Mouse (Mus musculus): Measurements from ENCODE around the gene Tead3. TPM values are rescaled to one million over a fixed set of nuclear protein-coding genes. Genes with fewer than 3 reads are reported as not detected.

The Tead3 gene
- polyA plus RNA-seq, 1 experiment from 2014 or later: 5.8 TPM

- ATAC-seq: no peak
- Histone ChIP-seq H3K9ac (ENCODE audit: low read depth, low read length) (peak overlapping the region; percentile 81), H3K36me3 (ENCODE audit: control insufficient read depth, insufficient read depth) (no peaks in the 10 kb centered on the region), H3K27me3 (replicated peaks; ENCODE audit: control insufficient read depth, insufficient read depth, low read length) (no peaks in the 10 kb centered on the region), H3K27ac (ENCODE audit: low read depth, low read length) (peak overlapping the region; percentile 99), H3K9me3 (ENCODE audit: control insufficient read depth) (no peaks in the 10 kb centered on the region), H3K4me2 (replicated peaks; ENCODE audit: low read depth) (peak overlapping the region; percentile 83), H3K4me1 (replicated peaks; ENCODE audit: control insufficient read depth, insufficient read depth, low read length) (peaks cover 8% of the 10 kb centered on the region), H3K4me3 (ENCODE audit: low read depth, low read length) (peak overlapping the region; percentile 81)
- WGBS: 1% methylated on average over 29 of the region's 29 CpGs
- TF ChIP-seq CTCF (IDR thresholded peaks at IDR 0.05; ENCODE audit: low read depth): no peak
Observed at GRCm38 (mm10) chr17:28351353-28351890, 805 bp upstream of the Tead3 start.

GRCm38 (mm10) chr17:28349901-28350465 is 634 bp downstream of the Tead3 start:
- 1% methylated on average over 43 of the region's 54 CpGs for WGBS
- Histone ChIP-seq H3K36me3 (ENCODE audit: control insufficient read depth, insufficient read depth) (no peaks in the 10 kb centered on the region), H3K27me3 (replicated peaks; ENCODE audit: control insufficient read depth, insufficient read depth, low read length) (no peaks in the 10 kb centered on the region), H3K4me2 (replicated peaks; ENCODE audit: low read depth) (peak overlapping the region; percentile 83), H3K4me3 (ENCODE audit: low read depth, low read length) (peak overlapping the region; percentile 81), H3K9me3 (ENCODE audit: control insufficient read depth) (no peaks in the 10 kb centered on the region), H3K9ac (ENCODE audit: low read depth, low read length) (peak overlapping the region; percentile 81), H3K4me1 (replicated peaks; ENCODE audit: control insufficient read depth, insufficient read depth, low read length) (peaks cover 19% of the 10 kb centered on the region), H3K27ac (ENCODE audit: low read depth, low read length) (peak overlapping the region; percentile 99)
- peak; percentile 81 for ATAC-seq
- no peak for TF ChIP-seq CTCF (IDR thresholded peaks at IDR 0.05; ENCODE audit: low read depth)

GRCm38 (mm10) chr17:28349264-28349880 is 1.2 kb downstream of the Tead3 start:
- no peak for TF ChIP-seq CTCF (IDR thresholded peaks at IDR 0.05; ENCODE audit: low read depth)
- Histone ChIP-seq H3K9me3 (ENCODE audit: control insufficient read depth) (no peaks in the 10 kb centered on the region), H3K27ac (ENCODE audit: low read depth, low read length) (peak overlapping the region; percentile 99), H3K4me2 (replicated peaks; ENCODE audit: low read depth) (peak overlapping the region; percentile 83), H3K27me3 (replicated peaks; ENCODE audit: control insufficient read depth, insufficient read depth, low read length) (no peaks in the 10 kb centered on the region), H3K9ac (ENCODE audit: low read depth, low read length) (peak overlapping the region; percentile 81), H3K36me3 (ENCODE audit: control insufficient read depth, insufficient read depth) (no peaks in the 10 kb centered on the region), H3K4me1 (replicated peaks; ENCODE audit: control insufficient read depth, insufficient read depth, low read length) (peaks cover 21% of the 10 kb centered on the region), H3K4me3 (ENCODE audit: low read depth, low read length) (peak overlapping the region; percentile 81)
- ATAC-seq: no peak
- 8% methylated on average over 12 of the region's 13 CpGs for WGBS

- H3K4me2 ChIP-seq (replicated peaks; ENCODE audit: low read depth): peak overlapping the region; percentile 83
- peaks cover 21% of the 10 kb centered on the region for H3K4me1 ChIP-seq (replicated peaks; ENCODE audit: control insufficient read depth, insufficient read depth, low read length)
- H3K36me3 ChIP-seq (ENCODE audit: control insufficient read depth, insufficient read depth): no peaks in the 10 kb centered on the region
Observed at GRCm38 (mm10) chr17:28348211-28348610, 2.4 kb downstream of the Tead3 start.

GRCm38 (mm10) chr17:28347327-28347726 is 3.3 kb downstream of the Tead3 start:
- WGBS: 73% methylated on average over 10 of the region's 10 CpGs
- TF ChIP-seq CTCF (IDR thresholded peaks at IDR 0.05; ENCODE audit: low read depth): no peak
- Histone ChIP-seq H3K27me3 (replicated peaks; ENCODE audit: control insufficient read depth, insufficient read depth, low read length) (no peaks in the 10 kb centered on the region), H3K4me1 (replicated peaks; ENCODE audit: control insufficient read depth, insufficient read depth, low read length) (peaks cover 21% of the 10 kb centered on the region), H3K27ac (ENCODE audit: low read depth, low read length) (no peak overlapping the region), H3K4me2 (replicated peaks; ENCODE audit: low read depth) (no peak overlapping the region), H3K9ac (ENCODE audit: low read depth, low read length) (no peak overlapping the region), H3K4me3 (ENCODE audit: low read depth, low read length) (no peak overlapping the region), H3K36me3 (ENCODE audit: control insufficient read depth, insufficient read depth) (no peaks in the 10 kb centered on the region), H3K9me3 (ENCODE audit: control insufficient read depth) (no peaks in the 10 kb centered on the region)
- ATAC-seq: no peak

More at GRCm38 (mm10) chr17:28348211-28348610, 2.4 kb downstream of the Tead3 start:
- peak overlapping the region; percentile 81; the same call in 1 of the 2 replicates for H3K4me3 ChIP-seq (ENCODE audit: low read depth, low read length)
- peak overlapping the region; percentile 46 for H3K27ac ChIP-seq (ENCODE audit: low read depth, low read length)
- no peak for ATAC-seq
- H3K27me3 ChIP-seq (replicated peaks; ENCODE audit: control insufficient read depth, insufficient read depth, low read length): no peaks in the 10 kb centered on the region
- H3K9ac ChIP-seq (ENCODE audit: low read depth, low read length): peak overlapping the region; percentile 81
- WGBS: 36% methylated on average over 6 of the region's 6 CpGs
- H3K9me3 ChIP-seq (ENCODE audit: control insufficient read depth): no peaks in the 10 kb centered on the region
- TF ChIP-seq CTCF (IDR thresholded peaks at IDR 0.05; ENCODE audit: low read depth): no peak

GRCm38 (mm10) chr17:28345882-28346281 is 4.7 kb downstream of the Tead3 start:
- H3K27ac ChIP-seq (ENCODE audit: low read depth, low read length): peak overlapping the region; percentile 73
- H3K36me3 ChIP-seq (ENCODE audit: control insufficient read depth, insufficient read depth): no peaks in the 10 kb centered on the region
- 21% methylated on average over 10 of the region's 10 CpGs for WGBS
- 0 out of 2 replicates have a peak overlapping the region, but pooled peaks have one; percentile 11 for H3K9ac ChIP-seq (ENCODE audit: low read depth, low read length)
- H3K4me2 ChIP-seq (replicated peaks; ENCODE audit: low read depth): peak overlapping the region; percentile 54
- peaks cover 20% of the 10 kb centered on the region for H3K4me1 ChIP-seq (replicated peaks; ENCODE audit: control insufficient read depth, insufficient read depth, low read length)
- H3K9me3 ChIP-seq (ENCODE audit: control insufficient read depth): no peaks in the 10 kb centered on the region
- H3K4me3 ChIP-seq (ENCODE audit: low read depth, low read length): no peak overlapping the region
- peak; percentile 51 for TF ChIP-seq CTCF (IDR thresholded peaks at IDR 0.05; ENCODE audit: low read depth)
- ATAC-seq: no peak
- no peaks in the 10 kb centered on the region for H3K27me3 ChIP-seq (replicated peaks; ENCODE audit: control insufficient read depth, insufficient read depth, low read length)
